28 mouse cellular contexts compared by ENCODE assay signal in genomic region chr9:57384621-57385020, GRCm38 (mm10). TPM values are rescaled to one million over a fixed set of nuclear protein-coding genes. Genes with fewer than 3 reads are reported as not detected.
DNase-seq lines count a peak whose midpoint lies in the region; ATAC-seq and TF ChIP-seq lines count a peak whose summit lies in the region.
"Had no signal": no experiment of that assay in that cellular context is flagged by ENCODE, and none has a peak within 500 bp of the region (broad histone marks: within the 10 kb centered on the region; RNA-seq: fewer than 3 reads in every experiment).

No protein-coding gene starts in this region.

- H3K79me2 ChIP-seq in C2C12 (ENCODE audit: control insufficient read depth, insufficient read depth) = no peaks in the 10 kb centered on the region

- no peak overlapping the region for H3K4me3 ChIP-seq in C2C12 (ENCODE audit: insufficient read depth, poor library complexity, severe bottlenecking)
- H3K4me3 ChIP-seq: embryonic facial prominence, embryonic 13.5 days; forebrain, embryonic 12.5 days; hindbrain, embryonic 13.5 days; lung, embryonic 15.5 days; midbrain, embryonic 12.5 days; neural tube, embryonic 13.5 days had no signal

- intact Hi-C loops in heart, postnatal 14 days (cut with DNase I) = loop anchor here (5.0 kb wide), 1 partner anchor 48 kb away; no protein-coding TSS in a partner anchor

- H3ac ChIP-seq in C2C12 (ENCODE audit: control insufficient read depth, insufficient read length, low read depth) = no peak overlapping the region

- no peaks in the 10 kb centered on the region for H3K27me3 ChIP-seq in C2C12 (ENCODE audit: control insufficient read depth, insufficient read depth, insufficient read length)
- H3K27me3 ChIP-seq: embryonic facial prominence, embryonic 13.5 days; forebrain, embryonic 12.5 days; hindbrain, embryonic 13.5 days; lung, embryonic 15.5 days; midbrain, embryonic 12.5 days; neural tube, embryonic 13.5 days had no signal

- ATAC-seq in megakaryocyte progenitor cell, adult 5-6 weeks (replicated peaks; ENCODE audit: poor library complexity) = peak; percentile 65
- ATAC-seq: activated CD4-positive, CD25-positive, alpha-beta regulatory T cell, adult 4 months; intestine, postnatal 0 days had no signal

- no peak for TF ChIP-seq CTCF in C2C12 (IDR thresholded peaks at IDR 0.05; ENCODE audit: control insufficient read depth, insufficient read depth, insufficient read length)

- DNase-seq in 3T3-L1 (ENCODE audit: low read depth, low spot score) = peak; percentile 70
- peak; percentile 86 for DNase-seq in fat pad, adult 2 months (ENCODE audit: extremely low read depth, low read depth, low spot score)
- no peak for DNase-seq in cerebellum, postnatal 10 days
- no peak for DNase-seq in heart, postnatal 14 days
- DNase-seq in adrenal gland, postnatal 10 days = no peak
- DNase-seq: adrenal gland, adult 8-10 months; cerebellum, adult 11-12 months; cerebellum, adult 9-11 months; gastrocnemius, postnatal 14 days; heart, adult 18-20 months; heart, postnatal 4 days; kidney, adult 9 months; kidney, postnatal 10 days; layer of hippocampus, postnatal 36 days; liver; thymus, adult 2 months; thymus, postnatal 36 days had no signal

- no peaks in the 10 kb centered on the region for H3K79me3 ChIP-seq in C2C12 (ENCODE audit: low read depth)

- no peaks in the 10 kb centered on the region for H3K36me3 ChIP-seq in C2C12 (ENCODE audit: control insufficient read depth, insufficient read depth)
- H3K36me3 ChIP-seq: embryonic facial prominence, embryonic 13.5 days; forebrain, embryonic 12.5 days; G1E; hindbrain, embryonic 13.5 days; lung, embryonic 15.5 days; midbrain, embryonic 12.5 days; neural tube, embryonic 13.5 days had no signal

TF ChIP-seq in C2C12, 6 proteins besides CTCF, POLR2A, EP300 and RAD21:
- TF ChIP-seq FOSL1 (IDR thresholded peaks at IDR 0.05; ENCODE audit: insufficient read depth, low read length, poor library complexity, severe bottlenecking) = no peak
- peak; percentile 80 for TF ChIP-seq CEBPB (IDR thresholded peaks at IDR 0.05; ENCODE audit: low read depth)

RNA-seq across cellular contexts. Expression of gene Ppcdc, which starts 55.3 kb away (rescaled TPM):
- polyA plus RNA-seq in C2C12 (2012; fragmentation: generic; extraction: Trizol) = 15.1 TPM
- total RNA-seq in megakaryocyte progenitor cell, adult 5-6 weeks (2015) = 13.4 and 15.4 TPM in 2 replicates
- total RNA-seq in megakaryocyte progenitor cell, adult 5-6 weeks (2017) = 15.9 and 19.1 TPM in 2 replicates
- 1 to 10 TPM; 9.0 to 9.3 TPM for total RNA-seq in heart, postnatal 14 days (2021)
- total RNA-seq in adrenal gland, postnatal 10 days (2021) = 10 to 100 TPM; 13.9 to 21.9 TPM

Comparison
In these comparisons a context has a peak if more than half of its experiments do, and no peak if none do; other contexts are left out.
1. DNase-seq: peak in 3T3-L1 (single experiment) and fat pad, adult 2 months (single experiment); none in cerebellum, postnatal 10 days (0 of 2), heart, postnatal 14 days (0 of 2) and adrenal gland, postnatal 10 days (single experiment).